Mouse (Mus musculus) gastrocnemius, adult 2 months (tissue): ENCODE measurements around the gene Gm20388. TPM values are rescaled to one million over a fixed set of nuclear protein-coding genes. Genes with fewer than 3 reads are reported as not detected.

Experiments
- DNase-seq: peaks from one replicate; pipeline ENCODE4 v3.0.0; 2022
- H3K27ac ChIP-seq: fragments of 200-600 bp; 2 replicates; pipeline ENCODE4 v1.8.1; 2022; ENCODE audit warnings: mild to moderate bottlenecking
- H3K4me3 ChIP-seq: fragments of 200-600 bp; 2 replicates; pipeline ENCODE4 v1.8.1; 2022; ENCODE audit warnings: mild to moderate bottlenecking, moderate library complexity
- CTCF ChIP-seq: fragments of 200-600 bp; IDR thresholded peaks from 2 replicates; pipeline ENCODE4 v1.8.1; 2022; ENCODE audit warnings: antibody characterized with exemption, mild to moderate bottlenecking, moderate library complexity
- intact Hi-C: fragments of 180-260 bp; cut with DNase I; formaldehyde crosslinking; loops from one replicate; pipeline ENCODE4 v1.15.1; 2025
- total RNA-seq, 2 experiments: library from RNA; stranded (reverse); gene quantifications; 2 replicates each; pipeline ENCODE4 v1.2.3; 2021

Gm20388 gene
- total RNA-seq, 2 experiments from 2014 or later, result 6.1 to 15.0 TPM

- TF ChIP-seq CTCF, result no peak
- DNase-seq, result no peak
- Histone ChIP-seq H3K4me3 (no peak overlapping the region), H3K27ac (no peak overlapping the region)
- intact Hi-C loops, result no loop called here
These were observed 2527.2 kb downstream of the Gm20388 start for GRCm38 (mm10) chr8:122437708-122438331.

- intact Hi-C loops, result no loop called here
- no peak for DNase-seq
- TF ChIP-seq CTCF, result no peak
These were observed 2528.7 kb downstream of the Gm20388 start for GRCm38 (mm10) chr8:122439336-122439735.

GRCm38 (mm10) chr8:122441326-122441725 is 2530.7 kb downstream of the Gm20388 start:
- intact Hi-C loops, result loop anchor here (5.0 kb wide), 1 partner anchor 169 kb away; no protein-coding TSS in a partner anchor

More at GRCm38 (mm10) chr8:122439336-122439735, 2528.7 kb downstream of the Gm20388 start:
- H3K4me3 ChIP-seq, result no peak overlapping the region
- H3K27ac ChIP-seq, result no peak overlapping the region

GRCm38 (mm10) chr8:122442356-122442755 is 2531.7 kb downstream of the Gm20388 start:
- no peak for TF ChIP-seq CTCF
- H3K27ac ChIP-seq, result peak overlapping the region; percentile 94; the same call in 1 of the 2 replicates
- peak overlapping the region; percentile 82 for H3K4me3 ChIP-seq
- intact Hi-C loops, result loop anchor here (5.0 kb wide), 1 partner anchor 170 kb away; no protein-coding TSS in a partner anchor
- DNase-seq, result no peak

More at GRCm38 (mm10) chr8:122441326-122441725, 2530.7 kb downstream of the Gm20388 start:
- no peak for DNase-seq
- Histone ChIP-seq H3K4me3 (no peak overlapping the region), H3K27ac (no peak overlapping the region)
- TF ChIP-seq CTCF, result no peak

GRCm38 (mm10) chr8:122442781-122443180 is 2532.1 kb downstream of the Gm20388 start:
- H3K27ac ChIP-seq, result peak overlapping the region; percentile 94
- DNase-seq, result no peak
- intact Hi-C loops, result loop anchor here (5.0 kb wide), 1 partner anchor 170 kb away; no protein-coding TSS in a partner anchor
- no peak for TF ChIP-seq CTCF
- peak overlapping the region; percentile 82 for H3K4me3 ChIP-seq

GRCm38 (mm10) chr8:122443262-122444006 is 2532.8 kb downstream of the Gm20388 start, which contains the start of gene Mvd:
TSS of gene Mvd (minus strand) at chr8:122443422.
- Histone ChIP-seq H3K4me3 (peak within 1 kb of the TSS; percentile 82), H3K27ac (peak within 1 kb of the TSS; percentile 94)
- intact Hi-C loops, result loop anchor here (5.0 kb wide), 1 partner anchor 171 kb away; no protein-coding TSS in a partner anchor
- peak; percentile 56 for TF ChIP-seq CTCF
- peak; percentile 99 for DNase-seq

- peak overlapping the region; percentile 94 for H3K27ac ChIP-seq
- peak; percentile 93 for DNase-seq
- peak overlapping the region; percentile 82 for H3K4me3 ChIP-seq
- intact Hi-C loops, result loop anchor here (5.0 kb wide), 1 partner anchor 172 kb away; no protein-coding TSS in a partner anchor
- no peak for TF ChIP-seq CTCF
These were observed 2533.6 kb downstream of the Gm20388 start for GRCm38 (mm10) chr8:122444058-122444748.

GRCm38 (mm10) chr8:122445203-122445602 is 2534.6 kb downstream of the Gm20388 start:
- intact Hi-C loops, result no loop called here
- Histone ChIP-seq H3K4me3 (no peak overlapping the region; the same call in 1 of the 2 replicates), H3K27ac (peak overlapping the region; percentile 94; the same call in 1 of the 2 replicates)

GRCm38 (mm10) chr8:122451161-122451703 is 2540.6 kb downstream of the Gm20388 start:
- TF ChIP-seq CTCF, result peak; percentile 26; the same call in 1 of the 2 replicates
- H3K27ac ChIP-seq, result peak overlapping the region; percentile 90
- intact Hi-C loops, result no loop called here
- H3K4me3 ChIP-seq, result no peak overlapping the region
- DNase-seq, result peak; percentile 83

More at GRCm38 (mm10) chr8:122445203-122445602, 2534.6 kb downstream of the Gm20388 start:
- no peak for DNase-seq
- peak; percentile 3; the same call in 1 of the 2 replicates for TF ChIP-seq CTCF

GRCm38 (mm10) chr8:122452154-122452553 is 2541.5 kb downstream of the Gm20388 start:
- Histone ChIP-seq H3K27ac (peak overlapping the region; percentile 90), H3K4me3 (no peak overlapping the region)
- DNase-seq, result peak; percentile 76
- no peak for TF ChIP-seq CTCF
- intact Hi-C loops, result no loop called here

- no peak for TF ChIP-seq CTCF
- DNase-seq, result no peak
- no peak overlapping the region for H3K4me3 ChIP-seq
- H3K27ac ChIP-seq, result no peak overlapping the region
- intact Hi-C loops, result no loop called here
These were observed 2543.8 kb downstream of the Gm20388 start for GRCm38 (mm10) chr8:122454409-122454808.

GRCm38 (mm10) chr8:122457171-122457570 is 2546.5 kb downstream of the Gm20388 start:
- H3K4me3 ChIP-seq, result no peak overlapping the region
- TF ChIP-seq CTCF, result no peak
- no peak for DNase-seq
- no peak overlapping the region for H3K27ac ChIP-seq
- intact Hi-C loops, result no loop called here
